Mouse (Mus musculus) intestine, embryonic 16.5 days (tissue): ENCODE results near the gene Slc39a13. TPM values are rescaled to one million over a fixed set of nuclear protein-coding genes. Genes with fewer than 3 reads are reported as not detected.

Source experiments
- ATAC-seq: fragments of 200-750 bp; cut with Nextera tagmentation; 2 replicates; pipeline ENCODE4 v1.8.0; 2017; ENCODE audit warnings: moderate TSS enrichment, moderate library complexity
- H3K27ac ChIP-seq: fragments of 300-500 bp; sonication (generic); 2 replicates; pipeline ENCODE4 v1.5.1; 2014; ENCODE audit warnings: mild to moderate bottlenecking, low read length
- H3K27me3 ChIP-seq: fragments of 300-500 bp; sonication (generic); replicated peaks from 2 replicates; pipeline ENCODE4 v1.6.1; 2014; ENCODE audit warnings: low read length, control low read depth, mixed read lengths; ENCODE audit not compliant: control insufficient read depth, insufficient read depth
- H3K36me3 ChIP-seq: fragments of 300-500 bp; sonication (generic); 2 replicates; pipeline ENCODE4 v1.6.1; 2014; ENCODE audit warnings: low read length, control low read depth; ENCODE audit not compliant: control insufficient read depth, insufficient read depth
- H3K4me1 ChIP-seq: fragments of 300-500 bp; sonication (generic); 2 replicates; pipeline ENCODE4 v1.6.1; 2014; ENCODE audit warnings: low read length, control low read depth, mixed read lengths; ENCODE audit not compliant: control insufficient read depth, insufficient read depth
- H3K4me2 ChIP-seq: fragments of 300-500 bp; sonication (generic); 2 replicates; pipeline ENCODE4 v1.6.1; 2014; ENCODE audit warnings: low read depth, low read length, control low read depth
- H3K4me3 ChIP-seq: fragments of 300-500 bp; sonication (generic); 2 replicates; pipeline ENCODE4 v1.5.1; 2014; ENCODE audit warnings: mild to moderate bottlenecking, low read length
- H3K9ac ChIP-seq: fragments of 300-500 bp; sonication (generic); 2 replicates; pipeline ENCODE4 v1.6.1; 2014; ENCODE audit warnings: low read depth, low read length
- H3K9me3 ChIP-seq: fragments of 300-500 bp; sonication (generic); 2 replicates; pipeline ENCODE4 v1.6.1; 2016; ENCODE audit warnings: low read length, control low read depth; ENCODE audit not compliant: control insufficient read depth
- WGBS: fragments of 180-500 bp; shearing (Covaris S2); extraction: QIAGEN DNeasy Blood & Tissue Kit; methylation state at CpG from one replicate; pipeline ENCODE4 v1.1.7; 2014; 5-methylcytosine and 5-hydroxymethylcytosine counted together
- polyA plus RNA-seq: library from polyadenylated mRNA; unstranded; fragments of >200 nt; fragmentation: Nextera tagmentation; extraction: Ambion mirVana; gene quantifications from 2 replicates; pipeline ENCODE4 v1.2.1, GENCODE M21; 2015

The Slc39a13 gene
- polyA plus RNA-seq, 1 experiment from 2014 or later = 30.2 TPM

DNA sequence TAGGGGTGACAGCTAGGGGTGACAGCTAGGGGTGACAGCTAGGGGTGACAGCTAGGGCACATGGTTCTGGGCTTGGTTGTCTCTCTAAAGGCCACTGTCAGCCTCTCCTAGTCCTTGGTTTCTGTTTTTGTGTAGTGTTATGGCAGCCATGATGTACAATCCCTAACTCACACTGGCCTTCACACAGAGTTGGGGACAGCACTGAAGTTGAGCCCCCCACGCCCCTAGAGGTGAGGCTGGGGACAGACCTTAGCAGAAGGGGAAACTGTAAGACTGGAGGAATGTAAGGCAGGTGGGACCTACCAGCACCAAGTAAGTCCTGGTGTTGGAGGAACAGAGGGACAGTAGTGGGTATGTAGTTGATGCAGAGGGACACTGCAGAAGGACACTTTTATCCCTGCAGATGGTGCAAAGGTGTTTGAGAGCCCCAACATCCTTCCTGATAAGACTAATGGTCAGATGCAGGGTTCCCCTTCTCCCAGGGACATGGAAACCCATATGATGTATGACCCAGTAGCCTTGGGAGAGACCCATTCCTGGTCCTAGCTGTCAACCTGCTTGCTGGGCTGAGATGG is 13.2 kb upstream of the Slc39a13 start:
- Histone ChIP-seq H3K36me3 (no peaks in the 10 kb centered on the region), H3K9me3 (no peaks in the 10 kb centered on the region), H3K4me1 (peaks cover 2% of the 10 kb centered on the region; the same call in 1 of the 2 replicates), H3K9ac (no peak overlapping the region), H3K4me3 (no peak overlapping the region), H3K4me2 (no peak overlapping the region), H3K27me3 (no peaks in the 10 kb centered on the region), H3K27ac (peak overlapping the region; percentile 34; the same call in 1 of the 2 replicates)
- no peak for ATAC-seq
- 66% methylated on average over 1 of the region's 1 CpGs for WGBS

DNA sequence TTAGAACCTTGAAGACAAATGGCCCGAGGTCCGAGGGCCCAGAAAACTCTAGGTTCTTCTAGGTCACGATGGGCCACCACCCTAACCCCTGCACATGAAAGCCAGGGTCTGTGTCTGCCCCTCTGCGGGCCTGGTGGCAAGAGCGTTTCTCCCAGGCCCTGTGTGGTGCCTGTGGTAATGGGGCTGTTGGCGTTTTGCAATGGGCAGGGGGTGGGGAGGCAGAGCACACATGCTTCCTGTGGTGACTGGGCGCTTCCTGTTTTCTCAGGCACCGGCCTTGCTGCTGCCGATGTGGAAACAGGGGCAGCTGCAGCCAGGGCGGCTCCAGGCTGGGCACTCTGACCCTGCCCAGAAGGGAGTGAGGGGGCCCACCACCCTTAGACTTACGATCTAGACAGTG is 12.6 kb upstream of the Slc39a13 start:
- H3K27ac ChIP-seq = peak overlapping the region; percentile 34; the same call in 1 of the 2 replicates
- no peaks in the 10 kb centered on the region for H3K9me3 ChIP-seq
- H3K9ac ChIP-seq = no peak overlapping the region
- peak; percentile 12; the same call in 1 of the 2 replicates for ATAC-seq
- peaks cover 5% of the 10 kb centered on the region; the same call in 1 of the 2 replicates for H3K4me1 ChIP-seq
- WGBS = 67% methylated on average over 11 of the region's 11 CpGs
- H3K4me2 ChIP-seq = no peak overlapping the region
- H3K36me3 ChIP-seq = no peaks in the 10 kb centered on the region
- H3K4me3 ChIP-seq = no peak overlapping the region
- H3K27me3 ChIP-seq = no peaks in the 10 kb centered on the region

DNA sequence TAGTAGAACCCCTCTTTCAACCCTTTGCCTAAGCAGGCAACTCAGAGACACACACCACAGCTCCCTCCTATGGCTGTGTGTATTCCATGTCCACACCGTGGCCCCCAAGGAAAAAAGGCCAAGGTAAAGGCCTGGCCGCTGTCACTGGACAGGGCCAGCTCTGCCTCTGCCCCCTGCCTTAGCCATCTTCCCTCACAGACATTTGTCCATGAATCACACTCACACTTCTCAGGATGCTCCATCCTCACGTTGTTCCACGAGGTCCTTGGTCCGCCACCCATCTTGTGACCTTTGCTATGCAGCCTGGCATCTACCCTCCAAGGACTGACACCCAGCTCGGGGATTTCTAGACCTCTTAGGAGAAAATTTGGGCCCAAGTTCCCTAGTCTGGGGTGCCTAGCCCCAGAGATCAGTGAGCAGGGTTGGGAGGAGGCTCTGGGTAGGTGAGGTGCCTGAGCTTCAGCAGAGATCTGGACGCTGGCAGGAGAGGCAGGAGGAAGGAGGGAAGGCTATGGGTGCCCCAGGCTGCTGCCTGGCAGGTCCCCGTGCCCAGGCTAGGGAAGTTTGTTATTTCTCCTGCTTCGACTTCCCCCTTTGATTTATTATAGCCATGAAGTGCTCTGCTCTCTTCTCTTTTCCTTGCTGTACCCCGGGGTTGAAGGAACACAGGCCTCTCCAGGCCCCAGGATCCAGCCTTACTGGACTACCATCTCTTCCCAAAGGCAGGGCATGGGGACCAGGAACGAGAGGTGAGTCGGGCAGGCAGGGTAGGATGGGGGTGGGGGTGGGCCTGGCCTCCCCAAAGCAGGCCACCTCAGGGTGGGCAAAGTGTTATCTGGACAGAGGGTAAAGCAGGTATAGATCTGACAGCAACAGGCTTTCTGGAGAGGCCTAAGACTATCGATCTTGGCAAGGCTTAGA is 11.8 kb upstream of the Slc39a13 start, which contains the start of gene Spi1:
Spi1 (plus strand) TSS at position 616 of the 921 bp plus-strand sequence.
- WGBS = 74% methylated on average over 13 of the region's 13 CpGs
- H3K36me3 ChIP-seq = no peaks in the 10 kb centered on the region
- H3K9ac ChIP-seq = no peak within 1 kb of the TSS
- H3K4me2 ChIP-seq = no peak within 1 kb of the TSS
- H3K4me1 ChIP-seq = peaks cover 5% of the 10 kb centered on the region; the same call in 1 of the 2 replicates
- H3K27me3 ChIP-seq = no peaks in the 10 kb centered on the region
- no peak within 1 kb of the TSS for H3K4me3 ChIP-seq
- no peak for ATAC-seq
- H3K9me3 ChIP-seq = no peaks in the 10 kb centered on the region
- H3K27ac ChIP-seq = peak within 1 kb of the TSS; percentile 34; the same call in 1 of the 2 replicates

DNA sequence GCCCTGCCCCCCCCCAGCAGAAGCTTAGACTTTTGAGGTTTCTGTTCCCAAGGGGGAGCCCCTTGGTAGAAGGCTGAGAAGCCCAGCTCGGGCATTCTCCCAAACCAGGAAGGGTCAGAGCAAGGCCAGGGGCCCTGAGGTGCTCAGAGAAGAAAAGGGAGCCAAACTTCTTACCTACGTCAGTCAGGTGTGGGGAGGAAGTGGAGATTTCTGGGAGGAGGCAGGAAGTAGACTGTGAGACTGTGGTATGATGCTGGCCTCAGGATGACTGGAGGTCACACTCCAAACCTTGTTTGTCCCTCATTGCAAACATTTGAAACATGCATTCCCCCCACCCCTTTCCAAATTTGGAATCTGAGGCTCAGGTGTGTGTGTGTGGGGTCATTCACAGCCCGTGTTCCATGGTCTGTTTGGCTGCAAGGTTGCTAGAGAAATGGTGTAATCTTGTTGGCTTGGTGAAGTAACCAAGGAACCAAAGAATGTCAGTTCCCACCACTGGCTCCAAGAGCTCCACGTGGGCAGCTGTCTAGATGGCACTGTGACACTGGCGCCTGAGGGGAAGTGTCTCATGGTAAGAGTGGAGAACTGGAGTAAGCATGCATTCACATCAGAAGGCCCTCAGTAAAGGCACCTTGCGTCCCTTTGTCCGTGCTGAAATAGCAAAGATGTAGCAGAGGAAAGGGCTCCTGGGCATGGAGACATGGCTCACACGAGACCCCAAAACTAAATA is 10.7 kb upstream of the Slc39a13 start:
- WGBS = 68% methylated on average over 8 of the region's 8 CpGs
- no peak overlapping the region for H3K9ac ChIP-seq
- ATAC-seq = no peak

DNA sequence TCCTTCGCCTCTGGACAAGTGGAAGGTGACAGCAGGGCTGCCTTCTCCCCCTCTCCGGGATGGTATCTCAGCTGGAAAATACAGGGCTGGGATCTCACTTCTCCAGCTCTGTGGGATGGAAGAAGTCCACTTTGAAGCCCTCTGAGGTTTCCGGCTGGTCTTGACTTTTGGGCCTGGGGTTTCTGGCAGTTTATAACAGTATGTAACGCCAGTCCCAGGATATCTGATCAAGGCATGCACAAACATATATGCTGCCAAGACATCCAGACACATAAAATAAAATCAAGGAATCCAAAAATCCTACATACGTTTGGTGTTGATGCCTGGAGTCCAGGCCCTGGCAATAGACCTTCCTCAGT is 8.8 kb upstream of the Slc39a13 start:
- 34% methylated on average over 5 of the region's 5 CpGs for WGBS
- no peak for ATAC-seq
- H3K27ac ChIP-seq = no peak overlapping the region

More for the DNA sequence above, 10.7 kb upstream of the Slc39a13 start:
- no peak overlapping the region for H3K4me3 ChIP-seq
- no peak overlapping the region for H3K4me2 ChIP-seq
- H3K4me1 ChIP-seq = peaks cover 5% of the 10 kb centered on the region; the same call in 1 of the 2 replicates
- no peak overlapping the region for H3K27ac ChIP-seq
- no peaks in the 10 kb centered on the region for H3K27me3 ChIP-seq
- no peaks in the 10 kb centered on the region for H3K9me3 ChIP-seq
- H3K36me3 ChIP-seq = no peaks in the 10 kb centered on the region

DNA sequence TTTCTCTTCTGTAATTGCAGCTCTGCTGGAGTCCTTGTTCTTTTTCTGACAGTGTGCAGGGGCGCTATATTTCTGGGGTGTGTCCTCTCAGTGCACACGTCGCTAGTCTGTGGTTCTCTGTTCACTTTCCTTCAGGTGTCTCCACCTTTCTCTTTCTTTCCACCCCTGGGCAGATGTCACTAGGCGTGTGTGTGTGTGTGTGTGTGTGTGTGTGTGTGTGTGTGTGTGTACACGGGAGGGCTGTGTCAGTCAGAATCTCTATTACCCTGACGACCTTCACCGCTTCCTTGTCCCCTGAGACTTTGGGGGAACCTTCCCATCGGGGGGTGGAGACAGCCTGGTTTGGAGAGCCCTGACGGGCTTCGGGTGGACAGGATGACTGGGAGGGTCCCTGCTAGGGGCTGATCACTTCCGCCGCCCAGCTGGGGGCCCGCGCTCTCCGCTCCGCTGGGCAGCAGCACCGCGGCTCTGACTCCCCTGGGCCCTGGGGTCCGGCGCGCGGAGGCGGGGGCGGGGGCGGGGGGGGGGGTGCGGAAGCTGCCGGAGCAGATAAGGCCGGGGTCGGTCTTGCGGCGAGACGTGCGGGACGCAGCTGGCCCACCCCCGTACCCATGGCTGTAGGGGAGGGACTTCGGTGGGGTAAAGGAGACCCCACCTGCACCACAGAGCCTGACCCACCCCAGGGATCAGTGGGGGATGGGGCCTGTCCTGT is 8.3 kb upstream of the Slc39a13 start:
- H3K9me3 ChIP-seq = no peaks in the 10 kb centered on the region
- H3K4me2 ChIP-seq = peak overlapping the region; percentile 92
- no peaks in the 10 kb centered on the region for H3K36me3 ChIP-seq
- peak; percentile 77 for ATAC-seq
- H3K9ac ChIP-seq = peak overlapping the region; percentile 71
- WGBS = 1% methylated on average over 33 of the region's 36 CpGs
- no peak overlapping the region for H3K27ac ChIP-seq
- H3K27me3 ChIP-seq = no peaks in the 10 kb centered on the region
- H3K4me1 ChIP-seq = peaks cover 5% of the 10 kb centered on the region; the same call in 1 of the 2 replicates
- H3K4me3 ChIP-seq = peak overlapping the region; percentile 50

More for the DNA sequence above, 8.8 kb upstream of the Slc39a13 start:
- Histone ChIP-seq H3K9ac (peak overlapping the region; percentile 71), H3K4me2 (peak overlapping the region; percentile 92), H3K27me3 (no peaks in the 10 kb centered on the region), H3K4me1 (peaks cover 5% of the 10 kb centered on the region; the same call in 1 of the 2 replicates), H3K9me3 (no peaks in the 10 kb centered on the region), H3K4me3 (peak overlapping the region; percentile 50), H3K36me3 (no peaks in the 10 kb centered on the region)

DNA sequence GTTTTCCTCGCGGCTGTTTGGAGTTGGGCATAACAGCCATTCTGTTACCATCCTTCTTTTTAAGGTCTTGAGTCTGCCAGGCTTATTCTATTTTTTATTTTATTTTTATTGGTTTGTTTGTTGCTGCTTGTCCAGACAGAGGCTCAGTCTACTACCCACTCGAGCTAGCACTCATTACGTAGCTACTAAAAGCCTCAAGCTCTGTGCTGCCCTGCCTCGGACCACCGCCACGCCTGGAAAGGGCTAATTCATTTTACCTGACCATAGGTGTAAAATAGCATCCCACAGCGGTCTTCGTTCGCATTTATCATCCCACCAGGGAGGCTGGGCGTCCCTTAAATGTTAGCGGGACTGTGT is 7.7 kb upstream of the Slc39a13 start:
- ATAC-seq = no peak
- H3K4me2 ChIP-seq = peak overlapping the region; percentile 92
- H3K36me3 ChIP-seq = no peaks in the 10 kb centered on the region
- 16% methylated on average over 12 of the region's 12 CpGs for WGBS
- no peaks in the 10 kb centered on the region for H3K27me3 ChIP-seq
- H3K9me3 ChIP-seq = no peaks in the 10 kb centered on the region
- peak overlapping the region; percentile 71 for H3K9ac ChIP-seq
- H3K27ac ChIP-seq = no peak overlapping the region
- peak overlapping the region; percentile 50 for H3K4me3 ChIP-seq
- H3K4me1 ChIP-seq = peaks cover 5% of the 10 kb centered on the region; the same call in 1 of the 2 replicates

DNA sequence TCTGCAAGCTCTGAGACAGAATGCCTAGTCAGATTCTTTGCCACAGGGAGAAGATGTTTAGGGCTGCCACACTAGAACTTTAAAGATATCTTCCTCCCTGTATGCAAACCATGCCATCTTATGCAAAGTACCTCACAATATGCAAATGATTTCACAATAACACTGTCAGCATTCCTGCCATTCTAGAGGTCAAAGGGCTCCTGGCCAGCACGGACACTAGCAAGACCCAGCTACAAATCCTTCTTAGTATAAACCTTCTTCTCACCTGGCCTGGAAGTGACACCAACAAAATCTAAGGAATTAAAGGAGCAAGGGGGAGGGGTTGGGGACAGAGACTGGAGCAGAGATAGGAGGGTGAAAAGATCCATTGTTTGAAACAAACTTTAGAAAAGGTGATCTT is 1.9 kb upstream of the Slc39a13 start:
- WGBS = 20% methylated on average over 1 of the region's 1 CpGs
- H3K27ac ChIP-seq = no peak overlapping the region
- no peak overlapping the region for H3K9ac ChIP-seq
- H3K36me3 ChIP-seq = no peaks in the 10 kb centered on the region
- no peaks in the 10 kb centered on the region for H3K9me3 ChIP-seq
- ATAC-seq = no peak
- H3K4me1 ChIP-seq = peaks cover 13% of the 10 kb centered on the region
- H3K4me3 ChIP-seq = no peak overlapping the region
- H3K27me3 ChIP-seq = no peaks in the 10 kb centered on the region
- H3K4me2 ChIP-seq = no peak overlapping the region
